Mouse (Mus musculus): ENCODE measurements around the gene Zmiz1.

GRCm38 (mm10) chr14:25651131-25651530 lies 192.1 kb downstream of the Zmiz1 start:
- TF ChIP-seq CTCF (IDR thresholded peaks at IDR 0.05; ENCODE audit: low read depth), result no peak
- no peak for TF ChIP-seq EP300 (IDR thresholded peaks at IDR 0.05; ENCODE audit: low read depth)
